Comparison of ENCODE assay signal across 8 mouse cellular contexts in the genomic region with DNA sequence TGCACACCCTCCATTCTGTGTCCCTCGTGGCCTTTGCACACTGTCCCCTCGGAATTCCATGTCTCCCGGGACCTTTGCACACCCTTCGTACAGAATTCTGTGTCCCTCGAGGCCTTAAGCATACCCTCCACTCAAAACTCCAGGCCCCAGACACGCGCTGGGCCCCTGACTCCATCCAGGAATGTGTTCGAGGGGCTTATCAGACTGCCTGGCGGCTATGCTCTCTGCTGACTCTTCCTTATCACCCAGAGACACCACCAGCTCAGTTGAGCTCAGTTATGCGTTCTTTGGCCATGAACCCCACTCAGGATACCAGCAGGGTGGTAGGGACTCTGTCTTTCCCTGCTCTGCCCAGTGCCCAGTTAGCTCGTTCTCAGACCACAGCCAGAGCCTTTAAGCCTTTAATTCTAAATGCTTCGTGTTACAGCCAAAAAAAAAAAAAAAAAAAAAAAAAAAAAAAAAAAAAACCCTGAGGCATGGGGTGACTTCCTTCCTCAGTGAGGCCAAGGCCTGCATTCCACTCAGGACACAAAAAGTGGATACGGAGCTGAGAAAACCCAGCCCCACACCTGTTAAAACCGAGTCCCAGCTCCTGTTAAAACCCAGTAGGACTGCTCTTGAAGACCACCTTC. TPM values are rescaled to one million over a fixed set of nuclear protein-coding genes. Genes with fewer than 3 reads are reported as not detected.
DNase-seq lines count a peak whose midpoint lies in the region; ATAC-seq and TF ChIP-seq lines count a peak whose summit lies in the region.

No protein-coding gene starts in this region.

- H3K4me2 ChIP-seq in lung, embryonic 14.5 days: peak overlapping the region; percentile 80

- DNase-seq in lung, embryonic 14.5 days: no peak
- no peak for DNase-seq in lung, postnatal 10 days
- DNase-seq in liver: peak; percentile 85
- peak; percentile 43 to 46 for DNase-seq in spleen, postnatal 10 days (ENCODE audit: low spot score in 2 of 2)
- no peak for DNase-seq in left cerebral cortex, adult 11 months (ENCODE audit: low spot score)
- DNase-seq in yolk sac, embryonic 10.5 days (ENCODE audit: low spot score): no peak
- DNase-seq in urinary bladder, adult 2 months (ENCODE audit: low spot score): no peak

- H3K4me1 ChIP-seq in lung, embryonic 14.5 days (ENCODE audit: insufficient read depth): peaks cover 6% of the 10 kb centered on the region

- H3K36me3 ChIP-seq in lung, embryonic 14.5 days (ENCODE audit: insufficient read depth): no peaks in the 10 kb centered on the region

- peak overlapping the region; percentile 76 for H3K4me3 ChIP-seq in lung, embryonic 14.5 days (ENCODE audit: low read depth, low read length)

- peak overlapping the region; percentile 68 for H3K9ac ChIP-seq in lung, embryonic 14.5 days

- TF ChIP-seq CTCF in lung, embryonic 14.5 days (IDR thresholded peaks at IDR 0.05; ENCODE audit: low read depth): no peak

- WGBS in lung, embryonic 14.5 days: 36% methylated on average over 14 of the region's 14 CpGs

- H3K9me3 ChIP-seq in lung, embryonic 14.5 days (ENCODE audit: low read depth, low read length): no peaks in the 10 kb centered on the region

- peak overlapping the region; percentile 42 for H3K27ac ChIP-seq in lung, embryonic 14.5 days (ENCODE audit: low read depth)

- no peaks in the 10 kb centered on the region for H3K27me3 ChIP-seq in lung, embryonic 14.5 days (ENCODE audit: insufficient read depth, low read length)

- ATAC-seq in lung, embryonic 14.5 days (ENCODE audit: insufficient read depth): peak; percentile 22
- ATAC-seq in erythroblast, adult 5-6 weeks (replicated peaks; ENCODE audit: low FRiP score, poor library complexity, severe bottlenecking): peak; percentile 70

RNA-seq across cellular contexts. Expression of gene Scarb1, which starts 0.7 kb away (rescaled TPM):
- polyA plus RNA-seq in lung, embryonic 14.5 days (2014; fragmentation: Nextera tagmentation; extraction: Ambion mirVana): 51.4 and 58.0 TPM in 2 replicates
- total RNA-seq in erythroblast, adult 5-6 weeks (2015; ENCODE audit: low replicate concordance): 20.9 and 28.6 TPM in 2 replicates
- 13.5 and 16.6 TPM in 2 replicates for total RNA-seq in erythroblast, adult 5-6 weeks (2017; ENCODE audit: low replicate concordance)
- polyA plus RNA-seq in urinary bladder, adult 2 months (2012; rRNA removed): 75.6 and 92.2 TPM in 2 replicates

RNA-seq across cellular contexts. Expression of gene Gm10382, which starts 47.5 kb away (rescaled TPM):
- polyA plus RNA-seq in lung, embryonic 14.5 days (2014; fragmentation: Nextera tagmentation; extraction: Ambion mirVana): 0.45 and 0.46 TPM in 2 replicates
- not detected in 2 replicates for total RNA-seq in erythroblast, adult 5-6 weeks (2015; ENCODE audit: low replicate concordance)
- 0.43 TPM in 1 of 2 replicates, not detected in the other for total RNA-seq in erythroblast, adult 5-6 weeks (2017; ENCODE audit: low replicate concordance)
- polyA plus RNA-seq in urinary bladder, adult 2 months (2012; rRNA removed): 0.29 and 0.40 TPM in 2 replicates

RNA-seq across cellular contexts. Expression of gene Ubc, which starts 48.4 kb away (rescaled TPM):
- 1,057 and 1,103 TPM in 2 replicates for polyA plus RNA-seq in lung, embryonic 14.5 days (2014; fragmentation: Nextera tagmentation; extraction: Ambion mirVana)
- 74.2 and 81.7 TPM in 2 replicates for total RNA-seq in erythroblast, adult 5-6 weeks (2015; ENCODE audit: low replicate concordance)
- 106 and 132 TPM in 2 replicates for total RNA-seq in erythroblast, adult 5-6 weeks (2017; ENCODE audit: low replicate concordance)
- 740 and 949 TPM in 2 replicates for polyA plus RNA-seq in urinary bladder, adult 2 months (2012; rRNA removed)

Comparison
In these comparisons a context has a peak if more than half of its experiments do, and no peak if none do; other contexts are left out.
1. DNase-seq: peak in liver (single experiment) and spleen, postnatal 10 days (2 of 2); none in lung, embryonic 14.5 days (single experiment), lung, postnatal 10 days (single experiment), left cerebral cortex, adult 11 months (single experiment), yolk sac, embryonic 10.5 days (single experiment) and urinary bladder, adult 2 months (single experiment).